ENCODE assay signal across 8 mouse cellular contexts in genomic region chr3:93361933-93362574, GRCm38 (mm10). TPM values are rescaled to one million over a fixed set of nuclear protein-coding genes. Genes with fewer than 3 reads are reported as not detected.
DNase-seq lines count a peak whose midpoint lies in the region; ATAC-seq and TF ChIP-seq lines count a peak whose summit lies in the region.

No protein-coding gene starts in this region.

- WGBS in heart, embryonic 14.5 days, result 12% methylated on average over 10 of the region's 10 CpGs
- 11% methylated on average over 10 of the region's 10 CpGs for WGBS in liver, embryonic 14.5 days (ENCODE audit: insufficient replicate concordance)

- H3K9ac ChIP-seq in heart, embryonic 14.5 days (ENCODE audit: low read length), result no peak overlapping the region
- no peak overlapping the region for H3K9ac ChIP-seq in liver, embryonic 14.5 days (replicated peaks)

- TF ChIP-seq EP300 in liver, embryonic 14.5 days (IDR thresholded peaks at IDR 0.05; ENCODE audit: low read depth), result no peak

- no peaks in the 10 kb centered on the region for H3K9me3 ChIP-seq in heart, embryonic 14.5 days (ENCODE audit: control insufficient read depth, low read length)
- no peaks in the 10 kb centered on the region for H3K9me3 ChIP-seq in liver, embryonic 14.5 days (ENCODE audit: control insufficient read depth, low read length)

- H3K4me3 ChIP-seq in heart, embryonic 14.5 days (ENCODE audit: control insufficient read depth in 1 of 2, insufficient read depth in 1 of 2, low read depth in 1 of 2, low read length in 2 of 2), result no peak overlapping the region
- H3K4me3 ChIP-seq in liver, embryonic 14.5 days (ENCODE audit: insufficient read depth in 1 of 2, low read depth in 2 of 2, low read length in 2 of 2), result no peak overlapping the region

- 0 out of 4 replicates have a peak, but pooled peaks cover 0 to 3% of the 10 kb centered on the region in 2 experiments for H3K4me1 ChIP-seq in heart, embryonic 14.5 days (ENCODE audit: control insufficient read depth in 2 of 2, insufficient read depth in 2 of 2, low read length in 2 of 2)
- H3K4me1 ChIP-seq in liver, embryonic 14.5 days (replicated peaks; ENCODE audit: control insufficient read depth in 2 of 2, insufficient read depth in 2 of 2, low read length in 1 of 2), result 0 out of 4 replicates have a peak, but pooled peaks cover 0 to 2% of the 10 kb centered on the region in 2 experiments

- peak; percentile 11 for DNase-seq in adrenal gland, postnatal 14 days
- DNase-seq in adrenal gland, adult 18-20 months (ENCODE audit: low spot score in 2 of 2), result no peak
- peak; percentile 14 for DNase-seq in thymus, postnatal 14 days
- no peak for DNase-seq in thymus, adult 18-20 months
- DNase-seq in liver, embryonic 14.5 days (ENCODE audit: low read depth in 3 of 3, low spot score in 3 of 3), result peak in 2 of 3 experiments; percentile 4 to 16
- DNase-seq in retina, postnatal 1 day, result peak; percentile 79
- DNase-seq in right cerebral cortex, postnatal 14 days, result no peak

- no peak overlapping the region for H3K27ac ChIP-seq in heart, embryonic 14.5 days (replicated peaks in 1 of 2; ENCODE audit: control insufficient read depth in 1 of 2, insufficient read depth in 1 of 2, low read depth in 2 of 2, low read length in 2 of 2)
- no peak overlapping the region for H3K27ac ChIP-seq in liver, embryonic 14.5 days

- H3K36me3 ChIP-seq in heart, embryonic 14.5 days (ENCODE audit: control insufficient read depth, insufficient read depth, low read length), result no peaks in the 10 kb centered on the region
- no peaks in the 10 kb centered on the region for H3K36me3 ChIP-seq in liver, embryonic 14.5 days (replicated peaks; ENCODE audit: control insufficient read depth, insufficient read depth, low read depth)

- peak; percentile 54 for TF ChIP-seq CTCF in liver, embryonic 14.5 days (IDR thresholded peaks at IDR 0.05; ENCODE audit: low read depth)

- H3K4me2 ChIP-seq in heart, embryonic 14.5 days (ENCODE audit: low read length), result peak overlapping the region; percentile 32
- peak overlapping the region; percentile 8; the same call in 1 of the 2 replicates for H3K4me2 ChIP-seq in liver, embryonic 14.5 days (ENCODE audit: low read depth)

- H3K27me3 ChIP-seq in heart, embryonic 14.5 days (ENCODE audit: control insufficient read depth, insufficient read depth, low read length), result no peaks in the 10 kb centered on the region
- no peaks in the 10 kb centered on the region for H3K27me3 ChIP-seq in liver, embryonic 14.5 days (ENCODE audit: control insufficient read depth, insufficient read depth, low read length)

- ATAC-seq in heart, embryonic 14.5 days (ENCODE audit: insufficient number of reproducible peaks, insufficient read depth, low FRiP score, low read depth), result no peak
- ATAC-seq in liver, embryonic 14.5 days (ENCODE audit: insufficient read depth), result no peak

RNA-seq across cellular contexts. Expression of gene Rptn, which starts 31.4 kb away (rescaled TPM):
- total RNA-seq in adrenal gland, postnatal 14 days (2021), result not detected in 2 replicates
- not detected for total RNA-seq in adrenal gland, adult 18-20 months (2021)
- not detected in 2 replicates for polyA plus RNA-seq in heart, embryonic 14.5 days (2014; fragmentation: Nextera tagmentation; extraction: Ambion mirVana)
- 0.01 TPM in 2 replicates for polyA plus RNA-seq in liver, embryonic 14.5 days (2012; rRNA removed)
- polyA plus RNA-seq in liver, embryonic 14.5 days (2014; fragmentation: Nextera tagmentation; extraction: Ambion mirVana), result not detected in 2 replicates

RNA-seq across cellular contexts. Expression of gene Hrnr, which starts 42.5 kb away (rescaled TPM):
- total RNA-seq in adrenal gland, postnatal 14 days (2021), result not detected in 2 replicates
- total RNA-seq in adrenal gland, adult 18-20 months (2021), result not detected
- polyA plus RNA-seq in heart, embryonic 14.5 days (2014; fragmentation: Nextera tagmentation; extraction: Ambion mirVana), result not detected in 2 replicates
- not detected in 2 replicates for polyA plus RNA-seq in liver, embryonic 14.5 days (2012; rRNA removed)
- not detected in 2 replicates for polyA plus RNA-seq in liver, embryonic 14.5 days (2014; fragmentation: Nextera tagmentation; extraction: Ambion mirVana)

Comparison
In these comparisons a context has a peak if more than half of its experiments do, and no peak if none do; other contexts are left out.
1. DNase-seq: peak in adrenal gland, postnatal 14 days (single experiment), thymus, postnatal 14 days (single experiment), liver, embryonic 14.5 days (2 of 3) and retina, postnatal 1 day (single experiment); none in adrenal gland, adult 18-20 months (0 of 2), thymus, adult 18-20 months (0 of 2) and right cerebral cortex, postnatal 14 days (single experiment).